Mouse (Mus musculus) stomach, embryonic 14.5 days (tissue): ENCODE measurements around the gene Zbtb40. TPM values are rescaled to one million over a fixed set of nuclear protein-coding genes. Genes with fewer than 3 reads are reported as not detected.

ENCODE experiments used
- ATAC-seq: fragments of 200-750 bp; cut with Nextera tagmentation; 2 replicates; pipeline ENCODE4 v1.8.0; 2017; ENCODE audit warnings: low read depth, moderate TSS enrichment; ENCODE audit not compliant: insufficient number of reproducible peaks, insufficient read depth, low FRiP score
- H3K27ac ChIP-seq: fragments of 300-500 bp; sonication (generic); 2 replicates; pipeline ENCODE4 v1.5.1; 2014; ENCODE audit warnings: mild to moderate bottlenecking, low read length, moderate library complexity, mixed read lengths
- H3K27me3 ChIP-seq: fragments of 300-500 bp; sonication (generic); 2 replicates; pipeline ENCODE4 v1.6.1; 2014; ENCODE audit warnings: low read length, control low read depth, mixed read lengths; ENCODE audit not compliant: control insufficient read depth, insufficient read depth
- H3K36me3 ChIP-seq: fragments of 300-500 bp; sonication (generic); 2 replicates; pipeline ENCODE4 v1.6.1; 2014; ENCODE audit warnings: mild to moderate bottlenecking, control low read depth, low read length, moderate library complexity, mixed read lengths; ENCODE audit not compliant: control insufficient read depth, insufficient read depth
- H3K4me1 ChIP-seq: fragments of 300-500 bp; sonication (generic); 2 replicates; pipeline ENCODE4 v1.6.1; 2014; ENCODE audit warnings: low read length, control low read depth, mixed read lengths; ENCODE audit not compliant: control insufficient read depth, insufficient read depth
- H3K4me2 ChIP-seq: fragments of 300-500 bp; sonication (generic); replicated peaks from 2 replicates; pipeline ENCODE4 v1.6.1; 2014; ENCODE audit warnings: low read depth, low read length, control low read depth
- H3K4me3 ChIP-seq: fragments of 300-500 bp; sonication (generic); 2 replicates; pipeline ENCODE4 v1.5.1; 2014; ENCODE audit warnings: low read depth, low read length, control low read depth
- H3K9ac ChIP-seq: fragments of 300-500 bp; sonication (generic); replicated peaks from 2 replicates; pipeline ENCODE4 v1.6.1; 2014; ENCODE audit warnings: low read depth, mild to moderate bottlenecking, control low read depth, low read length, moderate library complexity, mixed read lengths
- H3K9me3 ChIP-seq: fragments of 300-500 bp; sonication (generic); 2 replicates; pipeline ENCODE4 v1.6.1; 2016; ENCODE audit warnings: low read depth, low read length, control low read depth; ENCODE audit not compliant: control insufficient read depth
- WGBS: fragments of 180-500 bp; shearing (Covaris S2); extraction: QIAGEN DNeasy Blood & Tissue Kit; methylation state at CpG from one replicate; pipeline ENCODE4 v1.1.7; 2014; 5-methylcytosine and 5-hydroxymethylcytosine counted together
- polyA plus RNA-seq: library from polyadenylated mRNA; unstranded; fragments of >200 nt; fragmentation: Nextera tagmentation; extraction: Ambion mirVana; gene quantifications from 2 replicates; pipeline ENCODE4 v1.2.1, GENCODE M21; 2014

Zbtb40 gene
- polyA plus RNA-seq, 1 experiment from 2014 or later = 4.4 TPM

- WGBS = 23% methylated on average over 11 of the region's 11 CpGs
- Histone ChIP-seq H3K9me3 (no peaks in the 10 kb centered on the region), H3K9ac (no peak overlapping the region), H3K4me3 (no peak overlapping the region), H3K27me3 (no peaks in the 10 kb centered on the region), H3K36me3 (no peaks in the 10 kb centered on the region), H3K4me1 (peaks cover 19% of the 10 kb centered on the region; the same call in 1 of the 2 replicates), H3K4me2 (no peak overlapping the region; the same call in 1 of the 2 replicates), H3K27ac (peak overlapping the region; percentile 22; the same call in 1 of the 2 replicates)
- no peak for ATAC-seq
Measured at GRCm38 (mm10) chr4:137043799-137044198, 4.8 kb downstream of the Zbtb40 start.

- 90% methylated on average over 8 of the region's 8 CpGs for WGBS
- Histone ChIP-seq H3K9ac (no peak overlapping the region), H3K4me1 (peaks cover 14% of the 10 kb centered on the region; the same call in 1 of the 2 replicates), H3K4me3 (no peak overlapping the region), H3K36me3 (no peaks in the 10 kb centered on the region), H3K9me3 (no peaks in the 10 kb centered on the region), H3K27ac (no peak overlapping the region), H3K27me3 (no peaks in the 10 kb centered on the region), H3K4me2 (no peak overlapping the region)
- ATAC-seq = no peak
Measured at GRCm38 (mm10) chr4:137042039-137042438, 6.6 kb downstream of the Zbtb40 start.

- Histone ChIP-seq H3K9me3 (no peaks in the 10 kb centered on the region), H3K36me3 (no peaks in the 10 kb centered on the region), H3K27ac (no peak overlapping the region), H3K4me1 (peaks cover 14% of the 10 kb centered on the region; the same call in 1 of the 2 replicates), H3K4me3 (no peak overlapping the region), H3K9ac (no peak overlapping the region), H3K4me2 (no peak overlapping the region), H3K27me3 (no peaks in the 10 kb centered on the region)
- WGBS = 76% methylated on average over 10 of the region's 10 CpGs
- ATAC-seq = no peak
Measured at GRCm38 (mm10) chr4:137041161-137041621, 7.4 kb downstream of the Zbtb40 start.

GRCm38 (mm10) chr4:137039441-137039840 lies 9.2 kb downstream of the Zbtb40 start:
- H3K4me1 ChIP-seq = peaks cover 14% of the 10 kb centered on the region; the same call in 1 of the 2 replicates
- WGBS = 94% methylated on average over 7 of the region's 7 CpGs
- H3K9me3 ChIP-seq = no peaks in the 10 kb centered on the region
- no peaks in the 10 kb centered on the region for H3K27me3 ChIP-seq
- no peak overlapping the region for H3K4me3 ChIP-seq
- H3K4me2 ChIP-seq = no peak overlapping the region
- H3K9ac ChIP-seq = no peak overlapping the region
- H3K27ac ChIP-seq = no peak overlapping the region
- no peaks in the 10 kb centered on the region for H3K36me3 ChIP-seq
- no peak for ATAC-seq

- WGBS = 82% methylated on average over 3 of the region's 3 CpGs
- Histone ChIP-seq H3K4me2 (no peak overlapping the region), H3K9me3 (no peaks in the 10 kb centered on the region), H3K27me3 (no peaks in the 10 kb centered on the region), H3K4me3 (no peak overlapping the region), H3K27ac (no peak overlapping the region), H3K9ac (no peak overlapping the region), H3K4me1 (peaks cover 13% of the 10 kb centered on the region), H3K36me3 (no peaks in the 10 kb centered on the region)
- no peak for ATAC-seq
Measured at GRCm38 (mm10) chr4:137038501-137038900, 10.1 kb downstream of the Zbtb40 start.

GRCm38 (mm10) chr4:137038096-137038495 lies 10.5 kb downstream of the Zbtb40 start:
- no peaks in the 10 kb centered on the region for H3K27me3 ChIP-seq
- H3K9ac ChIP-seq = no peak overlapping the region
- no peaks in the 10 kb centered on the region for H3K36me3 ChIP-seq
- ATAC-seq = no peak
- no peak overlapping the region for H3K4me3 ChIP-seq
- no peaks in the 10 kb centered on the region for H3K9me3 ChIP-seq
- H3K4me2 ChIP-seq = no peak overlapping the region
- no peak overlapping the region for H3K27ac ChIP-seq
- peaks cover 13% of the 10 kb centered on the region for H3K4me1 ChIP-seq
- WGBS = 78% methylated on average over 8 of the region's 8 CpGs

GRCm38 (mm10) chr4:137033115-137033887 lies 15.3 kb downstream of the Zbtb40 start:
- H3K9ac ChIP-seq = no peak overlapping the region
- no peak overlapping the region for H3K4me2 ChIP-seq
- peaks cover 13% of the 10 kb centered on the region for H3K4me1 ChIP-seq
- peak; percentile 18; the same call in 1 of the 2 replicates for ATAC-seq
- no peaks in the 10 kb centered on the region for H3K9me3 ChIP-seq
- H3K36me3 ChIP-seq = no peaks in the 10 kb centered on the region
- WGBS = 13% methylated on average over 7 of the region's 7 CpGs
- H3K4me3 ChIP-seq = no peak overlapping the region
- peak overlapping the region; percentile 72 for H3K27ac ChIP-seq
- H3K27me3 ChIP-seq = no peaks in the 10 kb centered on the region

GRCm38 (mm10) chr4:137032456-137032855 lies 16.1 kb downstream of the Zbtb40 start:
- no peaks in the 10 kb centered on the region for H3K27me3 ChIP-seq
- H3K9me3 ChIP-seq = no peaks in the 10 kb centered on the region
- no peak overlapping the region for H3K27ac ChIP-seq
- H3K36me3 ChIP-seq = no peaks in the 10 kb centered on the region
- WGBS = 91% methylated on average over 4 of the region's 4 CpGs
- ATAC-seq = no peak
- no peak overlapping the region for H3K9ac ChIP-seq
- H3K4me2 ChIP-seq = no peak overlapping the region
- H3K4me3 ChIP-seq = no peak overlapping the region
- H3K4me1 ChIP-seq = peaks cover 13% of the 10 kb centered on the region
